Mouse (Mus musculus) Muller cell, postnatal 12 days (primary cell): ENCODE results near the gene Tpo.

Source experiments
- DNase-seq: peaks from one replicate; pipeline ENCODE4 v3.0.0-alpha.2; 2015; ENCODE audit errors: inconsistent ontology term

The Tpo gene

DNA sequence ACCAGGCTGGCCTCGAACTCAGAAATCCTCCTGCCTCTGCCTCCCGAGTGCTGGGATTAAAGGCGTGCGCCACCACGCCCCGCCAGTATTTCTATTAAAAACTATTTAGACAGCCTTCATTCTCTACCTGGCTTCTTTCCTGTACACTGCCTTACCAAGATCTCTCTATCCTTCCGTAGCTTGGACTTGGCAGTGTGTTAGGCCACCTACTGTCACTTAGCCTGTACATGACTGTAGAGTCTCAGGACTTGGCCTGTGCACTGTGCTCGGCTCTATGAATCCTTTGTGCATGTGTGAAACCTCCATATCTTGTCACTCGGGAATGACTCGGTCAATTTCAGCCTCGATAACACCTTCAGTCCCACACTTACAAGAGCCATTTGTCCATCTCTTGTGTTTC is 55.4 kb downstream of the Tpo start:
- no peak for DNase-seq

DNA sequence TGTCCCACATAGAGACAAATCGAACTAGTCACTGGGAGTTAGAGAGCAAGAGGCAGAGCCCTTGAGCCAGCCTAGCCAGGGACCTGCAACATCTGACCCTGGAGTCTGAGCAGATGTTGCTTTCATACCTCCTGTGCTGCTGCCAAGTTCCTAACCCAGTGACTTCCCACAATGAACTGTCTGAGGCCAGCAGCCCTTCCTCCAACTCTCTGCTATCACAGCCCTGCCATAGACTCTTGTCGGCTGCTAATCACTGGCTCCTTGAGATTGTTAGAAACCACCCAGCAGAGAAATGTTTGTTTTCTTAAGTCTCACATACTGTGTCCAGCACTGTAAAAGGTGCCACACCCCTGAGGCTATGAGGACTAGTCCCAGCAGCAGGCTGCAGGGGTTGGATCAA is 56.1 kb downstream of the Tpo start:
- no peak for DNase-seq

DNA sequence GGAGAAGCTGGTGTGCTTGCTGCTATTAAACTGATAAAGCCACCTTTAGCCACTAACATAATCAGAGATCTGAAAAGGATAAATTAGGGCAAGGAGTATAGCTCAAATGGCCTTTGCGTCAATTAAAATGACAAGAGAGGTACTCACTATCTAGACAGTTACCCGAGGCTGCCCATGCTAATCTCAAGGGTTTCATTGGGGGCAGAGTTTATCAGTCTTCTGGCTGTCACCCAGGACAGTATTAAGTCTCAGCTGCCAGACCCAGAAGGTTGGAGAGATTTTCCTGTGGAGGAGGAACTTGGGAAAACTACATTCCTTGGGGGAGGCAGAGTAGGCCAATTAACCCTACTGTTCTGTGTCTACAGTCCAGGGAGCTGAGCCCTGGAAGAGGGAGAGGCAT is 63.1 kb downstream of the Tpo start:
- no peak for DNase-seq

DNA sequence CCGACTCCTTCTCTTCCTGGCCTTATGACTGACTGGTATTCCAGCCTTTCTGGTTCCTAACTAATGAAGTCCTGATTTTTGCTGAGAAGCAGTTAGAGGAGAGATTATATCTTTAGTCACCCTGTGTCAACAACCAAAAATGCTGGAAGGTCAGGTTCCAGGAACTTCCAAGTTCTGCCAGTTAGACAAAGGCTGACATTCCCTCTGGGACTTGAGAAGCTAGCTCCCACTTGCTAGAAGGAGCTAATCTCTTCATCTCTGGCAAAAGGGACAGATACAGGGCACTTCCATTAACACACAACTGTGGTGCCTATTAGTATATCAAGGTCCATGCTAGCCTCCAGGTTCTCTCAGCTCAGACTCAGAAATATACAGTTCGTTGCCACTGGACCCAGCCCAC is 64.6 kb downstream of the Tpo start:
- no peak for DNase-seq

DNA sequence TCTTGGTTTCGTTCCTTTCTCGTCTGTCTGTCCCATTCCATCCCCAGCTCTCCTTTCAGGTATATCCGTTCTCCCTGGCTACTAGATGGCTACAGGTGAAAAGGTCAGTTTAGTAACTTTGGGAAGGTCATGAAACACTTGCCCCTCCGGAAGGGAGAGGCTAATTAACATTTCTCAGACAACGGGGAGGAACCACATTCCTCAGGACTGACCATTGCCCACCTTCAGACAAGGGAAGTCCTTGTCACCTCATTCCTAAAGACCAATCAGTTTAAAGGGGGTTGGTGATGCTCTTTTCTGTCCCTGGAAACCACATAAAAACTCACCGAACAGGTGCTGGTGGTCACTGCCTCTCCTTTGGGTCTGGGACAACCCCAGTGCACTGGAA is 70.3 kb downstream of the Tpo start:
- no peak for DNase-seq

DNA sequence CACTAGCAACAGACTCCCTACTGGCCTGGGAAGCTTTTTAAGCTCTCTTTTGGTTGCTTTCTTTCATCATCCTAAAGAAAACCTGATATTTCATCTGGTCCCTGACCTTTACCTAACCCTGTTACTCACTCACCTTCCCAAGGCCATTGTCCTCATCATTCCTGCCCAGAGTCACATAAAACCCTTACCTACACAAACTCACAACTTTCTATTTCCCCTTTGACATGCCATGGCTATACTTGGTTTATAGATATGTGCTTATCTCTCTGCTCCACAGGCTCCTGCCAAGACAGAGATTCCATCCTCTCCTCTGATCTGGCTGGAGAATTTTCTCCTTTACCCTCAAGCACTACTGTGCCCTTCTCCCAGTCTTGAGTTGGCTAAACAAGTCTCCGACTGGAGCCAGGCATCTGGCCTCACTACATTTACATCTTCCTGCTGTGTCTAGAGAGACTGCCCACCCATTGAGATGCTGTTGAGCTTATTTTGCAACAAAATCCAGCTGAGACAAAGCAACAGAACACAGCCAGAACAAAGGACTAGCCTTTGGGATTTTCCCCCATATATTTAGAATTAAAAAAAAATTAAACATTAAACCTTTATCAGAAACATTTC is 70.8 kb downstream of the Tpo start:
- DNase-seq = no peak

DNA sequence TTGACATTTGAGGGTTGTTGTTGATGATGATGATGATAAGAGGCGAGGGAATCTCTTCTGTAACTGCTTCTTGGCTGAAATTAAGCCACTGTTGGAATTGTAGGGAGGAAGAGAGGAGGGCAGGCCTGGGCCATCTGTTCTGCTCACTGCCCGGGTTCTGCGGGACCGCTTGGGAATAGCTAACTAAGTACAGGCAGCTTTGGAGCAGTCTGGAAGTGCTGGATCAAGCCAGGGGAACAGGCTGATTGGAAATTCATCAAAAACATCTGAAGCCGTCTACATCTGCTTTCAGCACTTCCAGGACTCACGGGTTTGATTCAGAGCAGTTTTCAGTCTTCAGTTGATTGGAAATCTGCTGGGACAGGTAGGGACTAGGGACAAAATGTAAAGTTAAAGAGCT is 74.4 kb downstream of the Tpo start:
- DNase-seq = no peak

DNA sequence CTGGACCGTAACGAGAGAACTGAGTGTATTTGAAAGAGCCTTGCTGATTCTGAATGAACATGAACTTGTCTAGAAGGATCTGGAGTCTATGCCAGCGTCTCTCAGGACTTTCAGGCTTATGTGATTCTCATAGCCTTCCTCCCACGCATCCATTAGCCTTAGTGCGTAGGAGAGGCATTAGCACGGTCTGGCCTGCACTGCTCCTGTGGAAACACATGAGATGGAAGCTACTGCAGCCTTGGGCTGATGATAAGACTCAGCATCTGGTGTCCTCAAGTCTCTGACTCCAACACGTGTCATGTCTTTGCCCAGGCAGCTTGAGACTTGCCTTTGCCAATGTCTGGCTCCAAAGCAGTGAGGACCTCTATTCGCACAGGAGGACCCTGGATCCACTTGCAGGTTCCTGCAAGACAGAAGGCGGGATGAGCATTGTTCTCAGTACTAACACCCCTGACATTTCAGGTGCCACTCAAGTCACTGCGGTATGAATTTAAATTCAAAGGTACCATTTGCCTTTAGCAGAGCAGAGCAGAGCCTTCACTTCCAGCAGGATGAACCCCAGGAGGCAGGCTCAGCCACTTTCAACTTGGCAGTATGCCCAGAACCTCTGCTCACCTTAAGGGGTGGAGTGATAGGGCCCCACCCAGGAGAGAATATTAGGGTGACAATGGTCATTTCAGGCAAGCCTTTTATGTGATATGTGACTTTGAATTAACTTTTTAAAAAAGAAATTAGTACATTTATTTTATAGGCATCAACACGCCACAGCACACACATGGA is 77.5 kb downstream of the Tpo start:
- DNase-seq = no peak

DNA sequence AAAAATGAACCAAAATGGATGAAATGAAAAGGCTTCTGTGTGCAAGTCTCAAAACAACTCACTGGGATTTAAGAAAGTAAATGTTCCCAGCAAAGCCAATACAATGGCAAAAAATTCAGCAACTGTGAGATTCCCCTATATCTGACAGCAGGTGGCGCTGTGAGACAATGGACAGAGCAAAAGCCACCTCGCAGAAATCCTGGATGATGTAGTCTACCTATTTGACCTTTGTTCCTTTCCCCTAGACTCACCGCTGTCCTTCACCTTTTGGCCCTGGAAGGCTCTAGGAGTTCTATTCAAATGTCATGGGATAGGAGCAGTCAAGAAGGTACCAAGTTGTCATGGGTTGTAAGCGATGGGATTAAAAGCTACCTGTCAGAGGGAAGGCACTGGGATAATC is 82.2 kb downstream of the Tpo start:
- peak; percentile 33 for DNase-seq

DNA sequence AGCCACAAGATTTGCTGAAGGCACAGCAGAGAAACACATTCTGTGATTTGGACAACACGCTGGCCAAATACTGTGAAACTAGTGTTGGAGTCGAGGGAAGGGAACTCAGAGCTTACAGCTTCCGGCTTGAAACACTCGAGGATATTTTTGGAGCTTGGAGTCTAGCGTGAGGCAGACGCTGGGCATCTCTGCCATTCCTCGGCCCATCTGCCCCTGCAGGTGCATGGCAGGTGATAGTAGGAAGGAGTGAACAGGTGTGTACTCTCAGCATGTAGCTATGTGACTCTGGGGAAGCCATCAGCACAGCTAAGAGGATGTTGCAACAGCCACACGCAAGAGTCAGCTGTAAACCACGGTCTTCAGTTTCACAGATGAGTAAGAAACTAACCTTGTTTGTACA is 82.6 kb downstream of the Tpo start:
- DNase-seq = no peak

DNA sequence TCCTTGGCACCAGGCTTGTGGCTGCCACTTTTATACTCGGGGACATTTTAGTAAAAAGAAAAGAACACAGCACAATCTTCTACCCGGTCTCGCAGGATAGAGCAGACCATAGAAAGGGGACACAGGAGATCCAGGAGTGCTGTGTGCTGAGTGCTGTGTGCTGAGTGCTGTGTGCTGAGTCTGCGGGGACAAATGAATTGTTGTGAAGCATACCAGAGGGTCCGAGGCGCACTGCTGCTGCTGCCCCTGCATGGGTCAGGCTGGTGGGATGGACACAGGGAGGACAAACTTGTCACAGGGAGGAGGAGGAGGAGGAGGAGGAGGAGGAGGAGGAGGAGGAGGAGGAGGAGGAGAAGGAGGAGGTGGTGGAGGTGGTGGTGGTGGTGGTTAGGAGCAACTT is 83.6 kb downstream of the Tpo start:
- DNase-seq = no peak

DNA sequence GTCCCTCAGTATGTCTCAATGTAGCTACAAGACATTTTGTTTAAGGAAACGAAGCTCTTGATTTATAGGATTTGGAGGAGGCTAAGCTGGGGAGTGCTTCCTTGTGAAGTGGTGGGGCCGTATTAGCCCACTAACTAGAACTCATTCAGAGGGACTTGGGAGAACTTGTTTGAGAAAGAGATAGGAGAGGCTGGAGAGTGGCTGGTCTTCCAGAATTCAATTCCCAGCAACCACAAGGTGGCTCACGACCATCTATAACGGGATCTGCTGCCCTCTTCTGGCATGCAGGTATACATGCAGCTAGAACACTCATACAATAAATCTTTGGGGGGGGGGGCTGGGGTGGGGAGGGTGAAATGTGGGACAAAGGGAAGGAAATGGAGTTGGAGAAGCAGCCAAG is 92.3 kb downstream of the Tpo start:
- DNase-seq = peak; percentile 61

DNA sequence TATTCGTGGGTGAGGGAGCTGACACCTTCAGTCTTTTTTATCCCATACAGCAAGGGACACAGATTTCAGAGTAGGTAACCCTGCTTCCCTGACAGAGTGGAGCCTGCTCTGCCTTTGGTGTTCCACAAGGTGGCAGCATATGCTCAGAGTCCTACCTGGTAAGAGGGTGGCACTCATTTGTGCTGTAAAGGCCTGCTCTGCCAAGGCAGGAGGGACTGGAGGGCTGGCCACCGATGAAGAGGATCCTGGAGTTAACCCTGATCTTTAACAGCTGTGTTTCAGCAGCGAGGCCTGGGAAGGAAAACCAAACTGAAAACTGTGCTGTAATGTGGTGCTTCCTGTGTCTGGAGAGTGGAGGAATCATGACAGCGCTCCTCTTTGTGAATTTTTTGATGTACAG is 92.9 kb downstream of the Tpo start:
- peak; percentile 25 for DNase-seq

DNA sequence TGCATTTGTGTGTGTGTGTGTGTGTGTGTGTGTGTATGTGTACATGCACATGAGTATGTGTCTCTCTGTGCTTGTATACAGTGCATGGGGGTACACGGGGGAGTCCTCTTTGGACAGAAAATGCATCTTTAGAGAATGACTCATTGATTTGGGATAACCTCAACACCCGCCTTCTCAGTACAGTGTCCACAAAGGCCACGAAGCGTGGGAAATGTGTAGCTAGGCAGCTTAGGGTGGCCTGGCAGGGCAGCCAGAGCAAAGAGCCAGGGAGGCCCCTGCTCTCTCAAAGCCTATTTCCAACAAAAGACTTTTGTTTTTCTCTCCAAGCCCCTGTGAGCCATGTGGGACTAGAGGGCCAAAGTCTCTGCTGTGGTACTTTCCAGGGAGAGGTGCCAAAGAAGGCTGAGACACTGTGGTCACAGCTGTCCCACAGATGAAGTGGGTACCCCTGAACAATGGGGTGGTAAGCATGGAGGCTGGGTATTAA is 95.8 kb downstream of the Tpo start:
- peak; percentile 96 for DNase-seq

DNA sequence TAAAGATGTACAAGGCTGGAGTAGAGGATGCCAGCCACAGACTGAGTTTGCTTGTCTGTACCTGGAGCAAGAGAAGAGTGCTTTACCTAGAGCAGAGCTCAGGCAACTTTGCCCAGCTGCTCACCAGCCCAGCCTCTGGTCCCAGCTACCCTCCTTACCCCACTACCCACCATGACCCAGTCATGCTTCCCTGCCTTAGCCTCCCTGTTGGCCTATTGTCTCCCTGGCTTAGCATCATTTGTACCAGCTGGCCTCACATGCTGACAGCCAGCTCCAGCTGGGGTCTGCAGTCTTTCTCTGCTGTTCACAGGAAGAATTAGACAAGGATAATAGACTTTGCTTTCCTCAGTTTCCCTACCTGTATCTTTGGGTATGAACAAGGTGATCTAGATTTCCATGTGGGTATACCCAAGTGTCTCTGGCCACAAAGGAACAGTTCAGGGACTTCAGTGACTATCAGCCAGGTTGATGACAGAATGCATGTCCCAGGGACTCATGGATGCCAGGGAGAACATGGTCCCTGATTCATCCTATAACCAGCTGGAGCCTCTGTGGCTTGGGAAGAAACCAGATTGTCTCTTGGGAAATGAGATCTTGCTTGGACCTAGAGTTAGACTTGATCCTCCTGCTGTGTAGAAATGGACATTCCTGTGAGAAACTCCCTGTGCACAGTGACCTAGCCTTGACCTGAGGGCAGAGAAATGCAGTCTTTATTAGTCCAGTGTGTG is 96.4 kb downstream of the Tpo start:
- peak; percentile 90 for DNase-seq

DNA sequence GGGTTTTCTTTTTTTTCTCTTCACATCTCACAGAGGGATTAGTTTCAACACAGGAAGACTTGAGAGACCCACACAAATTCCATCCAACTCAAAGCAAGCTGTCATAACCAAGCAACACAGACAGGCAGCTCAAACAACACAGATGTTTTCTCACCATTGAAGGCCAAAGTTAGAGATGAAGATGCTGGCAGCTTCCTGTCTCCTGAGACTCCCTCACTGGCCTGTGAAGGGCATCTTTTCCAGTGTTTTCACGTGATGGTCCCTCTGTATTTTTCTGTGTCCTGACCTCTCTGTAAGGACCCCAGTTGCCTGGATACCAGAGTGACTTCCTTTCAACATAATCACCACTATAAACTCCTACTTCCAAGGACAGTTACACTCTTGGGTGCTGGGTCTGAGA is 97.0 kb downstream of the Tpo start:
- DNase-seq = no peak

DNA sequence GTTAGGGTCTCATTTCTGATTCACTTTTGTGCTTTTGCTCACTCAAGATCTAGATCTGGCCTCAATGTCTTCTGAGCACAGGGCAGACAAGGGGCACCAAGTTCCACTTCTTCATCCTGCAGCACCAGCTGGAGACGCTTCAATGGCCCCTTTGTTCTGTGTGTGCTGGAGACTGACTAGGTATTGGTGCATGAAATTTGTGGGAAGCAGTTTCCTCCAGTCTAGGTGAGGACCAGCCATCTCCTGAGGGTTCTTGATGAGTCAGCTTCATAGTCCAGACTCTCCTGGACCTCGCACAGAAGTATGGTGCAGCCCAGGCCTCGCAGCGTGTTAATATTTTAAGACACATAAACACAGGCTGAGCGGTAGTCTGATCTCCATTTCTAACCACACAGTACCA is 97.7 kb downstream of the Tpo start:
- DNase-seq = peak; percentile 76

DNA sequence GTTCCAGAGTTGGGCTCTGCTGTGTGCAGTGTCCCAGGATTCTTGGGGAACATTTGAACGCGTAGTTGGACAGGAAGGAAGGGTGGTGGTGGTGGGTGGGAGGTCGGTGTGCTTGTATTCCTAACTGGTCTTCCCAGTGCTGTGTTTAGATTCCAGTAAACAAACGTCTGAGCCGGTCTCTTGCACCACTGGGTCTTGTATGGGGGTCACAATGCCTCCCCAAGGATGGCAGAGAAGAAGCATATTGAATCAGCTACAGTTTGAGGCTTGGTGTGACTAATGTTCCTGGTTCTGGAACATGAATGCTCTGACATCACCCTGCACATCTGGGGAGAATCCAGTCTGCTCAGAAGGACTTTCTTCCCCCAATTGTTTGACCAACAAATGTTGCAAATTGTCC is 101.9 kb downstream of the Tpo start:
- no peak for DNase-seq

DNA sequence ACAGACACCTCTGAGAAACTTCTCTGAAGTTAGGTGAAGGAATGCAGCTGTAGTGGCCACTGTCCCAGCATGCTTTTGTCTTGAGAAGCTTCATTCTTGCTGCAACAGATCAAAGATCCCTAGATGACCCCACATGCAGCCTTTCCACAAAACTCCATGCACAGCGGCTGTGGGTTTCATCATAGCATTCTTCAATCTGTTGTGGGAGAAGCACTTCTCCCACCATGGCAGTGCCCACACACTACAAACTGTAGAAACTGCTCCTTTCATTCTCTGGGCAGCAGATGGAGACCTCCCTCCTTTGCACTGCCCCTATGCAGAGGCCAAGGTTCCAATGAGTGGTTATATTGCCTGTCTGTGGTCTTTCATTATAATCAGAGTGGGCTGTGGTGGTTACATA is 103.3 kb downstream of the Tpo start:
- no peak for DNase-seq

DNA sequence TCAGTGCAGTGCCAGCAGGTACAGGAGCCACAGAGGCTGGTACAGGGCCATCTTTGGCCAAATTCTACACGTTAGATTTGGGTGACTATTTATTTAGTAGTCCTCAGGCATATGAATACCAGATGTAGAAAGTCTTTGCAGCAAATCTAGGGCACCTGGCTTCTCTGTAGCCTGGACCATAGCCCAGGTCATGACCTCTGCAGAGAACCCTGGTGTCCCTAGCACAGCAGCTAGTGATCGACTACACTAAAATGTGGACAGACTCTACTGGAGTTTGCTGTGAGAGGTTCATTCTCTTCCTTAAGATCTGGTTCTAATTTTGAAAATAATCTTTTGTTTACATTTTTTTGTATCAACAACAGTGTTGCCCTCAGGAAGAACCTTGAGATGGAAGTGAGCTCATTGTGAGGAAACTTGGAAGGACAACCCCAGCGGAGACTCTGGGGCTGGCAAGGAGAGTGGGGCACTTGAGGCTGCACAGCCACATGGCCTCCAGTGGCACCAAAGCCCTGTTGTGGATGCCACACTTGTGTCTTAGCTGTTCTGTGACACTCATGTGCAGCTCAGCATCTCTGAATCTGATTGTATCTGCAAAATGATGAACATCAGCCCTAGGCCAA is 104.6 kb downstream of the Tpo start:
- DNase-seq = no peak

DNA sequence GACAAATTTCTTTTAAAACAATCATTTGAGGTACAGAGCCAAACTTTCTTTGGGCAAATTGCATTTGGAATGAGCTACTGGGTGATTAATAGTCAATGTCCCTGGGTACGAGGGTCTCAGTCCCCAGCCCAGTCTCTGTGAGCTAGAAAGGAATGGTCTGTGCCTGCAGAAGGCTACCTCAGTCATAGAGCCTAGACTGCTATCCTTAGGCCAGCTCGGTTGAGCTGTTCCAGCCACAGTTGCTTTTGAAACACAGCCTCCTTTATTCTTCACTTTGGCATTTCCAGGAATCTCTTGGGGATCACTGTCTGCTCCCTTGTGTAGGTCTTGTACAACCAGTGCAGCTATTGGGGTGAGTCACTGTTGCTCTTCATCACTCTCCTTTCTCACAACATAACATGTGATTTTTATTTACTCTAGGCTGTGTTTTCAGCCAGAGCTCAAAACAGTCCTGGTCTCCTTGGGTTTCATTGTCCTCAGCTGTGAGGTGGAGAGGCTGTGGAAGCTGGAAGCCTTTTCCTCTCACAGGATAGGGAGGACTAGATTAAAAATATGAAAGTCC is 108.1 kb downstream of the Tpo start:
- peak; percentile 77 for DNase-seq

DNA sequence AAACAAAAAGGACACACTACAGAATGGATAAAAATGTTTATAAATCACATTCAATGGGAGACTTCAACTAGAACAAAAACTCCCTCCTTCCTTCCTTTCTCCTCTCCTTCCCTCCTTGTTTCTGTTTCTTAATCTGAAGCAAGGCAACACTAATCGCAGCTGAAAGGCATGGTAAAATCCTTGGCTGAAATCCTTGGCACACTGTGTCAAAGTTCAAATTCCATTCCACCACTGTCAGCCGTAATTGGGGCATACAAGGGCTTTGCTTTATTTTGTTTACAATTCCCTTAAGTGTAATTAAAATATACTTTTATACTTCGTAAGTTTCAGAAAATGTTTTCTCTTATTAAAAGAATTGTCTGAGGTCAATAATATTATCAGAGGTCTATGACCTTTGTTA is 108.9 kb downstream of the Tpo start:
- DNase-seq = peak; percentile 84
